Mouse (Mus musculus) thymus, adult 2 months (tissue): ENCODE results near the gene Gkap1.

ENCODE experiments used
- CTCF ChIP-seq: fragments of 200-500 bp; IDR thresholded peaks from 2 replicates; pipeline ENCODE4 v1.5.1; 2012; ENCODE audit warnings: mild to moderate bottlenecking, control low read depth, low read length, moderate library complexity, borderline replicate concordance; ENCODE audit not compliant: control insufficient read depth, poor library complexity, insufficient read depth; ENCODE audit errors: extremely low read depth
- POLR2A ChIP-seq: fragments of 200-500 bp; IDR thresholded peaks from 2 replicates; pipeline ENCODE4 v1.6.1; 2012; ENCODE audit warnings: mild to moderate bottlenecking, low read length, control low read depth, moderate library complexity; ENCODE audit not compliant: control insufficient read depth, poor library complexity, insufficient read depth; ENCODE audit errors: extremely low read depth

DNA sequence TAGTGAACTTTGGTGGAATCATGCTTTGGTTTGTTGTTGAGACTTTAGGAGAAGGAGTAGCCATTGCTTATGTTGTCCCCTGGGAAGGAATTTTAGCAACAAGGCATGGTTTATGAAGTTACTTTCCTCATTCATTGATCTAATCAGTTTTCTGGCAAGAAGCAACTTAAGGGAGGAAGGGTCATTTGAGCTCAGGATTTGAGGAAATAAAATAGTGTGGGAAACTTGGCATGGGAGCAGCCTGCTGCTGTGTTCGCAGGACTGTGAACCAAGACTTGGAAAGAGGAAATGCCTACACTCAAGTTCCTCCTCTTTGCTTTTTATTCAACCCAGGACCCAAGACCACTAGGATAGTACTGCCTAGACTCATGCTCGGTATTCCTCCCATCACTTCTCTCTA is 58.0 kb downstream of the Gkap1 start:
- TF ChIP-seq POLR2A (no peak), CTCF (no peak)
